Mouse (Mus musculus): ENCODE results near the gene Osbp2. TPM values are rescaled to one million over a fixed set of nuclear protein-coding genes. Genes with fewer than 3 reads are reported as not detected.

The Osbp2 gene
- polyA plus RNA-seq, 1 experiment from 2014 or later: 2.0 TPM

DNA sequence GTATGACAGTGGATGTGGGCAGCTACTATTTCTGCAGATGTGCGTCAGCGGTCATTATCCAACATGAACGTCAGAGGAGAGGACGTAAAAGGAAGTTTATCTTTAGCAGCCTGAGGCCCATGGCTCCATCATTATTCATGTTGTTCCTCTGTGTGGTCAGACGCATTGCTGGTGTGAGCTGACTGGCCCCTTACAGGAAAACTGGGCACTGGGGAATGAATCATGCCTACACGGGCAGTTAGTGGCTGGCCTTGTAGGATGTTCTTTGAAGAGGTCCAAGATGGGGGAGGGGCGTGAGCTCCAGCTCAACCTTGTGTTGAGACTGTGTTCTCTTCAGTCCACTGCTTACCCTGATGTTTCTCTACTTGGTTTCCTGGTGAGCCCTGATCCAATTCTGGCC, 109.0 kb downstream of the Osbp2 start:
- no peaks in the 10 kb centered on the region for H3K27me3 ChIP-seq (ENCODE audit: control insufficient read depth, insufficient read depth, low read length)
- H3K9me3 ChIP-seq (ENCODE audit: control insufficient read depth, low read length): no peaks in the 10 kb centered on the region
- no peaks in the 10 kb centered on the region for H3K36me3 ChIP-seq (ENCODE audit: control insufficient read depth, insufficient read depth, low read length)
- no peak overlapping the region for H3K27ac ChIP-seq (ENCODE audit: low read depth, low read length)
- no peak overlapping the region for H3K4me3 ChIP-seq (ENCODE audit: low read depth, low read length)
- no peak for DNase-seq (ENCODE audit: low spot score)
- WGBS: 87% methylated on average over 7 of the region's 7 CpGs
- no peak overlapping the region for H3K9ac ChIP-seq (ENCODE audit: low read length)
- H3K4me2 ChIP-seq (ENCODE audit: low read depth, low read length, severe bottlenecking): no peak overlapping the region
- ATAC-seq (replicated peaks; ENCODE audit: low FRiP score): no peak
- H3K4me1 ChIP-seq (replicated peaks; ENCODE audit: control insufficient read depth, insufficient read depth, low read length): no peaks in the 10 kb centered on the region

DNA sequence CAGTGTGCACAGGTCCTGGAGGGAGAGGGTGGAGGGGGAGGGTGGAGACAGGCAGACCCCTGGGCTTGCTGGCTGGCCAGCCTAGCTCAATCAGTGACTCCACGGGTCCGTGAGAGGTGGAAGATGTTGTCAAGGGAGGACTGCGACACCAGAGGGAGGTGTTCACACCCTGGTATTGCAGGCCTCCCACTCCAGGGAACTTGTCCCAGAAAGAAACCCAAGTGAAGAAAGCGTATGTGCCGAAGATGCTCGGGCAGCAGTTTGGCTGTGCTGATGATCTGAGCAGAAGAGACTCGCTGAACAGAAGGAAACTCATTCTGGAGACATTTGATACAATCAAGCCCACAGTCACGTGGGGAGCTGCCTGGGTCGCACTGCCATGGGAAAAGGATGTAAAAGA, 109.8 kb downstream of the Osbp2 start:
- DNase-seq (ENCODE audit: low spot score) (no peak), ATAC-seq (replicated peaks; ENCODE audit: low FRiP score) (no peak)
- 75% methylated on average over 9 of the region's 9 CpGs for WGBS
- Histone ChIP-seq H3K36me3 (ENCODE audit: control insufficient read depth, insufficient read depth, low read length) (no peaks in the 10 kb centered on the region), H3K4me3 (ENCODE audit: low read depth, low read length) (no peak overlapping the region), H3K27me3 (ENCODE audit: control insufficient read depth, insufficient read depth, low read length) (no peaks in the 10 kb centered on the region), H3K9ac (ENCODE audit: low read length) (no peak overlapping the region), H3K4me2 (ENCODE audit: low read depth, low read length, severe bottlenecking) (no peak overlapping the region), H3K27ac (ENCODE audit: low read depth, low read length) (no peak overlapping the region), H3K4me1 (replicated peaks; ENCODE audit: control insufficient read depth, insufficient read depth, low read length) (no peaks in the 10 kb centered on the region), H3K9me3 (ENCODE audit: control insufficient read depth, low read length) (no peaks in the 10 kb centered on the region)

DNA sequence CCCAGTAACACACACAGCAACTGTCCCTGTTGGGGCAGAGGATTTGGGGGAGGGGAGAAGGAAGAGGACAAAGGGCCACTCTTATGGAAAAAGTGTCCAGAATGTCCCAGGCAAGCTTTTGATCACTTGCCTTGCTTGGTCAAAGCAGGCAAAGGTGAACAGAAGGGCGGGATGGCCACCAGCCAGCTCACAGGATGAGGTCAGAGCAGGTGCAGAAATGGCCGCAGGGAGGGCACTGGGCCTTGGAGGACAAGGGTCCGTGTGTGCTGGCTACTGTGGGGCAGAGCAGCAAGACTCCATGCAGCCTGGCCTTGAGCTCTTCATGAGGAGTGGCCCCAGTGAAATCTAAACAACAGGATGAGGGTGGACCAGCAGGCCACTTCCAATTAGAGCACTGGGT, 110.9 kb downstream of the Osbp2 start:
- 53% methylated on average over 3 of the region's 3 CpGs for WGBS
- ATAC-seq (replicated peaks; ENCODE audit: low FRiP score) (no peak), DNase-seq (ENCODE audit: low spot score) (no peak)
- no peak overlapping the region for H3K27ac ChIP-seq (ENCODE audit: low read depth, low read length)
- H3K4me1 ChIP-seq (replicated peaks; ENCODE audit: control insufficient read depth, insufficient read depth, low read length): no peaks in the 10 kb centered on the region
- no peaks in the 10 kb centered on the region for H3K36me3 ChIP-seq (ENCODE audit: control insufficient read depth, insufficient read depth, low read length)
- H3K9ac ChIP-seq (ENCODE audit: low read length): no peak overlapping the region
- no peaks in the 10 kb centered on the region for H3K9me3 ChIP-seq (ENCODE audit: control insufficient read depth, low read length)
- no peak overlapping the region for H3K4me3 ChIP-seq (ENCODE audit: low read depth, low read length)
- H3K27me3 ChIP-seq (ENCODE audit: control insufficient read depth, insufficient read depth, low read length): no peaks in the 10 kb centered on the region
- H3K4me2 ChIP-seq (ENCODE audit: low read depth, low read length, severe bottlenecking): no peak overlapping the region

DNA sequence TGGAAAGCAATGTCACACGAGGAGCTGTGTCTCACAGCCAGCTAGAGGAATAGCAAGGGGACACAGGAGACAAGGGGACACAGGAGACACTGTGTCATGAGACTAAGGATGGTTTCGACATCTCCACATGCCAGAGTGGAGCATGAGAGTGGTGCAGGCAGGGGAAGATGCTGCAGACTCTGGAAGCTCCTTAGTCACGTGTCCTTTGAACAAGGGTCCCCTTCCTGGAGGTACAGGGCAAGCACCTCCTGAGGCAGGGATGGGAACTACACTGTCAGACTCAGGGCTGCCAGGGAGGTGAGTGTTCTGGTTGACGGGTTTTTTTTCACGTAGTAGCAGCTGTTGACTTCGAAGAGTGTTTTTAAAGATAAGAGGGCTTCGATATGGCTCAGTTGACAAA, 113.9 kb downstream of the Osbp2 start:
- H3K4me3 ChIP-seq (ENCODE audit: low read depth, low read length): no peak overlapping the region
- H3K9me3 ChIP-seq (ENCODE audit: control insufficient read depth, low read length): no peaks in the 10 kb centered on the region
- no peak overlapping the region for H3K27ac ChIP-seq (ENCODE audit: low read depth, low read length)
- ATAC-seq (replicated peaks; ENCODE audit: low FRiP score) (no peak), DNase-seq (ENCODE audit: low spot score) (no peak)
- H3K4me2 ChIP-seq (ENCODE audit: low read depth, low read length, severe bottlenecking): no peak overlapping the region
- H3K27me3 ChIP-seq (ENCODE audit: control insufficient read depth, insufficient read depth, low read length): no peaks in the 10 kb centered on the region
- 47% methylated on average over 7 of the region's 7 CpGs for WGBS
- no peak overlapping the region for H3K9ac ChIP-seq (ENCODE audit: low read length)
- no peaks in the 10 kb centered on the region for H3K36me3 ChIP-seq (ENCODE audit: control insufficient read depth, insufficient read depth, low read length)
- H3K4me1 ChIP-seq (replicated peaks; ENCODE audit: control insufficient read depth, insufficient read depth, low read length): no peaks in the 10 kb centered on the region

DNA sequence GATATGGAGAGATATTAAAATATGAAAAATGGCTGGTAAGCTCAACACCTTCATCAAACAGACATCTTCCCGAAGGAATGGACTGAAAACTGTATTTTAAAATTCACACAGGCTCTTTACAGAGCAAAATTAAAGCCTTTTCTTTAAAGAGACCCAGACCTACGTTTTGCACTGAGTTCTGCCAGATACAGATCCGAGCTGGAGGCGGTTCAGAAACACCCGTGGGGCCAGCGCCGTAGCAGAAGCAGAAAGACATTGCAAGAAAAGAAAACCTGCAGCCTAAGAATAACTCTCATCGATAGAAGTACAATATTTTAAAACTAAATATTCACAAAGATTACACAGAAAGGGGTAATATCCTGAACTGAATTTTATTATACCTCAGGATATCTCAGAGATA, 121.3 kb downstream of the Osbp2 start:
- DNase-seq (ENCODE audit: low spot score) (no peak), ATAC-seq (replicated peaks; ENCODE audit: low FRiP score) (no peak)
- H3K4me3 ChIP-seq (ENCODE audit: low read depth, low read length): no peak overlapping the region
- H3K9ac ChIP-seq (ENCODE audit: low read length): no peak overlapping the region
- no peaks in the 10 kb centered on the region for H3K9me3 ChIP-seq (ENCODE audit: control insufficient read depth, low read length)
- no peaks in the 10 kb centered on the region for H3K36me3 ChIP-seq (ENCODE audit: control insufficient read depth, insufficient read depth, low read length)
- H3K4me1 ChIP-seq (replicated peaks; ENCODE audit: control insufficient read depth, insufficient read depth, low read length): no peaks in the 10 kb centered on the region
- WGBS: 88% methylated on average over 8 of the region's 8 CpGs
- no peak overlapping the region for H3K27ac ChIP-seq (ENCODE audit: low read depth, low read length)
- H3K27me3 ChIP-seq (ENCODE audit: control insufficient read depth, insufficient read depth, low read length): no peaks in the 10 kb centered on the region
- no peak overlapping the region for H3K4me2 ChIP-seq (ENCODE audit: low read depth, low read length, severe bottlenecking)

DNA sequence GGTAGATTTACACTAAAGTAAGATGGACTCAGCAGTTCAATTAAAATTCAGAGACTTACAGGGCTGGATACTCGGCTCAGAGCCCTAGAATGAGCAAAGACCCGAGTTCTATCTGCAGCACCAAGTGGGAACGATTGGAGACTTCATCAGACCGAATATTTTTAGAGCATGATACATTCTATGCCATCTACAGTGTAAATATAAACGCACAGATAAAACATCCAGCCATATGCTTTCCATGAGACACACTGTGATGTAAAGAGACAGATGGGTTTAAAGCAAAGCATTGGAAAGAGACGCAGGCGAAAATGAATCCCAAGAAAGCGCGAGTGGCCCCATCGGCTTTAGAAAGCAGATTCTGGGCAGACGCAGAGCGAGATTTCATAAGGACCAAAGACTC, 122.5 kb downstream of the Osbp2 start:
- ATAC-seq (replicated peaks; ENCODE audit: low FRiP score) (no peak), DNase-seq (ENCODE audit: low spot score) (no peak)
- Histone ChIP-seq H3K9ac (ENCODE audit: low read length) (no peak overlapping the region), H3K27ac (ENCODE audit: low read depth, low read length) (no peak overlapping the region), H3K27me3 (ENCODE audit: control insufficient read depth, insufficient read depth, low read length) (no peaks in the 10 kb centered on the region), H3K36me3 (ENCODE audit: control insufficient read depth, insufficient read depth, low read length) (no peaks in the 10 kb centered on the region), H3K4me1 (replicated peaks; ENCODE audit: control insufficient read depth, insufficient read depth, low read length) (no peaks in the 10 kb centered on the region), H3K4me3 (ENCODE audit: low read depth, low read length) (no peak overlapping the region), H3K4me2 (ENCODE audit: low read depth, low read length, severe bottlenecking) (no peak overlapping the region), H3K9me3 (ENCODE audit: control insufficient read depth, low read length) (no peaks in the 10 kb centered on the region)
- WGBS: 86% methylated on average over 12 of the region's 12 CpGs

DNA sequence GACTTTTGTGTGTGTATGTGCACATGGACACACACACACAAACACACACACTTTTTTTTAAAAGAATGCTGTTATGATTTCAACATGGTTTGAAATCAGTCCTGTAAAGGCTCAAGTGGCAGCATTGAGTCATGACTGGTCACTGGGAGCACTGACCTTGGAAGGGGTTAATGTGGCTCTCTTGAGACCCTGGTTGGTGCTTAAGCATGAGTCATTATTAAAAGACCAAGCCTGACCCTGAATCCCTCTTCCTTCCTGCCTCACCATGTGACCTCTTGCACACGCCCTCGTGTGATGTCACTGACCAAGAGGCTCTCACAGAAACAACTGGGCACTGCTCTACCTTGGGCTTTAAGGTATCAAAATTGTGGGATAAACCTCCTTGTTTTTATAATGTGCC, 124.9 kb downstream of the Osbp2 start:
- no peak for ATAC-seq (replicated peaks; ENCODE audit: low FRiP score)
- no peaks in the 10 kb centered on the region for H3K27me3 ChIP-seq (ENCODE audit: control insufficient read depth, insufficient read depth, low read length)
- H3K36me3 ChIP-seq (ENCODE audit: control insufficient read depth, insufficient read depth, low read length): no peaks in the 10 kb centered on the region
- 88% methylated on average over 2 of the region's 2 CpGs for whole genome bisulfite sequencing
- H3K9me3 ChIP-seq (ENCODE audit: control insufficient read depth, low read length): no peaks in the 10 kb centered on the region
- no peak overlapping the region for H3K4me2 ChIP-seq (ENCODE audit: low read depth, low read length, severe bottlenecking)
- no peak overlapping the region for H3K4me3 ChIP-seq (ENCODE audit: low read depth, low read length)
- H3K9ac ChIP-seq (ENCODE audit: low read length): no peak overlapping the region
- DNase-seq (ENCODE audit: low spot score): no peak
- no peaks in the 10 kb centered on the region; the same call in 1 of the 2 replicates for H3K4me1 ChIP-seq (replicated peaks; ENCODE audit: control insufficient read depth, insufficient read depth, low read length)
- no peak overlapping the region for H3K27ac ChIP-seq (ENCODE audit: low read depth, low read length)

DNA sequence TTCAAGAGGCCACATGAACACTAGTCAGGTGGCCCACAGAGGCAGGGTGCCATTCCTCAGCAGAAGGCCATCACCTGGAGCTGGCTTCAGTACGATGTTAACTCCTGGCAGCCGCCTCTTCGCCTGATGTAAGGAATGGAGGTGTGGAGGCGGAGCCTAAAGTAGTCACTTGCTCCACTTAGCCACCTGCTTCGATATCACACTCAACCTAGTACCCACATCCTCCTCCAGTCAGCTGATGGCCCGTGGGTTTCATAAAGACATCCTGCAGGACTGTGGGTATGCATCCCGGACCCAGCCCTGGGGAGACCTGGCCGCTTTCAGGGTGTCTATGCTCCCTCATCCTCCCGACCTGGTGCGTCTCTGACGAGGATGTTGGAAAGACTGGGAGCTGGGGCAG, 128.0 kb downstream of the Osbp2 start:
- Histone ChIP-seq H3K4me3 (ENCODE audit: low read depth, low read length) (no peak overlapping the region), H3K9me3 (ENCODE audit: control insufficient read depth, low read length) (no peaks in the 10 kb centered on the region), H3K27ac (ENCODE audit: low read depth, low read length) (no peak overlapping the region), H3K4me2 (ENCODE audit: low read depth, low read length, severe bottlenecking) (no peak overlapping the region), H3K36me3 (ENCODE audit: control insufficient read depth, insufficient read depth, low read length) (no peaks in the 10 kb centered on the region), H3K27me3 (ENCODE audit: control insufficient read depth, insufficient read depth, low read length) (no peaks in the 10 kb centered on the region), H3K4me1 (replicated peaks; ENCODE audit: control insufficient read depth, insufficient read depth, low read length) (no peaks in the 10 kb centered on the region; the same call in 1 of the 2 replicates), H3K9ac (ENCODE audit: low read length) (no peak overlapping the region)
- DNase-seq (ENCODE audit: low spot score): no peak
- WGBS: 78% methylated on average over 11 of the region's 11 CpGs
- ATAC-seq (replicated peaks; ENCODE audit: low FRiP score): no peak

DNA sequence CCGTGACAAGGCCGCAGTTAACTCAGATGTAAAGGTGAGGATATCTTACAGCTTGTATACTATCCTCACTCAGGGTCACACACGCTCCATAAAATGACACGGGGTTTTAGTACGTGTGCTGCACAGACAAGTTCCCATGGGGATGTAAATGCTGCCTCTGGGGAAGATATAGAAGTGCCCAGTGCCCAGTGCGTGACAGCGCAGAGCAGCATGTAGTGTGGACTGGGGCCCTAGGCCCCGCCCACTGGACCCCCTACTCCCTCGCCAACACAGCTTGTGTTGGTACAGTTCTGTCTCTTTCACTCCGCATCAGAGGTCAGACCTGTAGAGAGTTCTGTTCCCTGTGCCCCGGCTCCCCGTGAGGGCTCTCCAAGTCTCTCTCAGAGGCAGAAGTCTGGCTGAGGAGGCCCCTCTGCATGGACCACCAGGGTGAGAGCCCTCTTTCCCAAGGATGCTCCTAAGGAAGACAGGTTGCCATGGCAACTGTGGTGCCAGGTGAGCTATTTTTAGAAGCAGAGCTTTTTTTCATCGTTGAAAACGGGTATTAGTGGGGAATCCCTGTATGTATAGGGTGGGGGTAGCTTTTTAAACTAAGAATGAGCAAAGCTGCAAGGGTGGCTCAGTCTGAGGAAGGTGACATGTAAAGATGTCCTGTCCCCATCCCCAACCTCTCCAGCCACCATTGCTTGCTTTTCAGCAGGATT, 129.6 kb downstream of the Osbp2 start:
- Histone ChIP-seq H3K4me2 (ENCODE audit: low read depth, low read length, severe bottlenecking) (no peak overlapping the region), H3K36me3 (ENCODE audit: control insufficient read depth, insufficient read depth, low read length) (no peaks in the 10 kb centered on the region), H3K27ac (ENCODE audit: low read depth, low read length) (no peak overlapping the region), H3K4me3 (ENCODE audit: low read depth, low read length) (no peak overlapping the region), H3K27me3 (ENCODE audit: control insufficient read depth, insufficient read depth, low read length) (no peaks in the 10 kb centered on the region), H3K4me1 (replicated peaks; ENCODE audit: control insufficient read depth, insufficient read depth, low read length) (no peaks in the 10 kb centered on the region; the same call in 1 of the 2 replicates), H3K9ac (ENCODE audit: low read length) (no peak overlapping the region), H3K9me3 (ENCODE audit: control insufficient read depth, low read length) (no peaks in the 10 kb centered on the region)
- DNase-seq (ENCODE audit: low spot score): no peak
- WGBS: 71% methylated on average over 14 of the region's 14 CpGs
- ATAC-seq (replicated peaks; ENCODE audit: low FRiP score): no peak
